Mouse (Mus musculus) lung, adult 2 months (tissue): ENCODE data around the gene Efcab5.

Experiments
- CTCF ChIP-seq: fragments of 200-500 bp; IDR thresholded peaks from 2 replicates; pipeline ENCODE4 v1.5.1; 2011; ENCODE audit warnings: mild to moderate bottlenecking, low read length, control low read depth; ENCODE audit not compliant: insufficient read depth
- POLR2A ChIP-seq: fragments of 200-500 bp; IDR thresholded peaks from 2 replicates; pipeline ENCODE4 v1.6.1; 2011; ENCODE audit warnings: low read depth, mild to moderate bottlenecking, control low read depth, low read length, borderline replicate concordance; ENCODE audit errors: extremely low read depth

DNA sequence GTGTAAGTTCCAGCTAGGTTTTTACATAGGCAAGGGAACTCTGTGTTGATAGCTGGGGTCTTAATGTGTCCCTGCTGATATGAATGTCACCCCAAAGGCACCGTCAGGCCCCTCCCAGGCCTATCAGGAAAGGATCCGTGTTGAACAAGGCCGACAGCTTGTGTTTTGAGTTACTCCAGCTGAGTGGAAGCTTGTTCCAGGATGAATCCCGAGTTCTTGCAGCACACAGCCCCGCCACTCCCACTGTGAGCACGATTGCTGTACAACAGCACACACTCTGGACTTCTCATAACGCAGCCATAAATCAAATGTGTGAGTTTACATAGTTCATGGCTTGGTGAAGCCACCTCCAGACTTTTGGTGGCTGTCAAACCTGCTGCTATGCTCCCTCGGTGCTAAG is 94.6 kb downstream of the Efcab5 start:
- TF ChIP-seq CTCF (no peak), POLR2A (no peak)
